Mouse (Mus musculus) kidney, postnatal 25 days (tissue): Measurements from ENCODE around the gene Gtpbp2.
A peak's percentile ranks its signal among the peaks of the same experiment; 100 is the strongest.

Source experiments
- DNase-seq, 2 experiments: peaks; one replicate each; pipeline ENCODE4 v3.0.0; 2021; ENCODE audit warnings: mixed read lengths in 2 of 2

Gtpbp2 gene

DNA sequence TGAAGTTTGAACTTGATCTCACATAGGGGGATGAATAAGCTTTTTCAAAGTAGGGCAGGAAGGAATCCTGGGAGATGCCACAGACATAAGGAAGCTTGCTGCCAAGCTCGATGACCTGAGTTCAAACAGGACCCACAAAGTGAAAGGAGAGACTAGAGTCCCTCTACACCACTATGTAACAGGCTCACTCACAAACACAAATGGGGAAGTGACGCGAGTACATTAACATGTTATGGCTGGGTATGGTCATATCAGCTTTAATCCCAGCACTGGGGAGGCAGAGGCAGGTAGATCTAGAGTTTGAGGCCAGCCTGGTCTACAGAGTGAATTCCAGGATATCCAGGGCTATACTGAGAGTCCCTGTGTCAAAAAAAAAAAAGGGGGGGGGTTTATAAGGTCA lies 6.5 kb upstream of the Gtpbp2 start:
- no peak for DNase-seq

GRCm38 (mm10) chr17:46156680-46157079 lies 4.2 kb upstream of the Gtpbp2 start:
- DNase-seq: no peak

- no peak for DNase-seq
Measured at GRCm38 (mm10) chr17:46157131-46157530, 3.7 kb upstream of the Gtpbp2 start.

- no peak for DNase-seq
Measured at GRCm38 (mm10) chr17:46159236-46159635, 1.6 kb upstream of the Gtpbp2 start.

DNA sequence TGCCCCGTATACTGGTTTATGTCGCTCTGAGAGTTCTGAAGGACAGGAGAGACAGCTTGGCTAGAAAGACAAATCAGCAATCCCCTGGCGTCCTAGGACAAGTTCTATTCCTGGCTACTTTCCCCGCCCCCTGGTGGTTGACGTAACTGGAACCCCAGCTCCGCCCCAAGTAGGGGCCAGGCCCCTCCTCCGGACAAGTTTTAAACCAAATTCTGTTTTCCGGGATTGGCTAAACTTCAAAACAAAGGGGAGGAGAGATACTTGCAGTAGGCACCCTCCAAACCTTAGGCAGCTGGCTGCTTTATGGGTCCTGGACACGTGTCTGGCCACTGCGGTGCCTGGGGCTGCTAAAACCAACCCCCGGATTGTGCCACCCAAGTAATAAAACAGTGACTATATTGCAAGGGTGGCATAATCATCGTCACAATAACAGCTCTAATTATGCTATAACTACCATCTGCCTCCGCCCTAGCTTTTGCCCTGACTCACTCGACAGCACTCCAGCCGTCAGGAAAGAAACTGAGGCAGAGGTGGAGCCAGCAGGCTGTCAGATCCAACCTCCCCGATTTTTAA lies 656 bp upstream of the Gtpbp2 start:
- DNase-seq: peak; percentile 96 to 98

- peak in 1 of 2 experiments; percentile 14 for DNase-seq
Measured at GRCm38 (mm10) chr17:46161179-46161578, 347 bp downstream of the Gtpbp2 start.

DNA sequence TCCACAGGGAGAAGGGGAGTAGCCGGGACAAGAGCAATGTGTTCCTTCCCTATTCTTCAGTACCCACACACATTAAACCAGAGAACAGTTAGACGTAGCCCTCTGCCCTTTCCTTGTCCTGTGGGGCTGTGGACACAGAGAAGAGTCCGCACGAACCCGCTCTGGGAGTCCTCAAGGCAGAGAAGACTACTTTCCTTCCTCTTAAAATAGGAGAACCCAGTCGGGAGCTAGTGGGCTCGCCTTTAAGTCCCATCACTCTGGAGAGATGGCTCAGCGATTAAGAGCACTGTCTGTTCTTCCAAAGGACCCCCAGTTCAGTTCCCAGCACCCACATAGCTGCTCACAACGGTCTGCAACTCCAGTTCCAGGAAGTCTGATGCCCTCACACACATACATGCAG lies 878 bp downstream of the Gtpbp2 start:
- no peak for DNase-seq

DNA sequence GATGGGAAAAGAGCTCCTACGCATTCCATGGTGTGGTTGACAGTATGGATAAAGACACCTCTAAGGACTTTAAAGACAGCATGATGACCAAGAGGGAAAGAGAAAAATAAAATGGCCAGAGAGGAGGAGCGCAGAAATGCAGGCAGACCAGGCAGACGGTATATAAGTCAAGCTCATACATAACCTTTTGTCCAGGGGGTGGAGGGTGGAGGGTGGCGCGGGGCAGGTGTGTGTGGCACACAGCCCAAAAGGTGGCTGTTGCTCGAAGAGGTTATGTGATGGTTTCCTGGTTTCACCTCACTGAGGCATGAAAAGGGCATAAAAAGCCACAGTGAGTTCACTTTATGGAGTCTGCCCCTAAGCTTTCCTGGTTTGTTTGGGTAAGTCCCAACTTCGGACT lies 1.7 kb downstream of the Gtpbp2 start:
- no peak for DNase-seq

- peak; percentile 61 to 76 for DNase-seq
Measured at GRCm38 (mm10) chr17:46162951-46163421, 2.2 kb downstream of the Gtpbp2 start.

GRCm38 (mm10) chr17:46164301-46164700 lies 3.5 kb downstream of the Gtpbp2 start:
- no peak for DNase-seq

- no peak for DNase-seq
Measured at GRCm38 (mm10) chr17:46164791-46165190, 4.0 kb downstream of the Gtpbp2 start.

DNA sequence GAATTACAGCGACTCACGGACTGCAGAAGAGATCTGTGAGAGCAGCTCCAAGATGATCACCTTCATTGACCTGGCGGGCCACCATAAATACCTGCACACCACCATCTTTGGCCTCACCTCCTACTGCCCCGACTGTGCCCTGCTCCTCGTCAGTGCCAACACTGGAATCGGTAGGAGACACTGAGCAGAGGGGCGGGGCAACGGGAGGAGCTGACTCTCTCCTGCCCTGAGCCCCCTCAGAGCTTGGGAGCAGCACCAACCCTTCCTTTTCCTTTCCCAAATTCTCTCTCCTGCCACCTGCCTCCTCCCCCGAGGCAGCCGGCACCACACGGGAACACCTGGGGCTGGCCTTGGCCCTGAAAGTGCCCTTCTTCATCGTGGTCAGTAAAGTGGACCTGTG lies 4.6 kb downstream of the Gtpbp2 start:
- DNase-seq: no peak

- DNase-seq: no peak
Measured at GRCm38 (mm10) chr17:46166270-46166669, 5.4 kb downstream of the Gtpbp2 start.

DNA sequence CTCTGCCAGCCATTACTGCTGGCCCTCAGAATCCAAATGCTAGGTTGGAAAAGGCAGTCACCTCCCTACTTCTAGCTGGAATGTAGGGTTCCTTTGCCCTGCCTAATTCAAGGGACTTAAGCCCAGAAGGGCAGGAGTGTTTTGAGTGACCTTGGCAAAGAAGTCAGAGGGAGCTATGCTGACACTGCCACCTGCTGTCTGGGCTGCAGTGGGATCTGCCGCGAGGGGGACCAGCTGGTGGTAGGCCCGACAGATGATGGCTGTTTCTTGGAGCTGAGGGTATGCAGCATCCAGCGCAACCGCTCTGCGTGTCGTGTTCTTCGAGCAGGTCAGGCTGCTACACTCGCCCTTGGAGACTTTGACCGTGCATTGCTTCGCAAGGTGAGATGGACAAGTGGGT lies 6.2 kb downstream of the Gtpbp2 start:
- peak in 1 of 2 experiments; percentile 36 for DNase-seq

GRCm38 (mm10) chr17:46168318-46168717 lies 7.5 kb downstream of the Gtpbp2 start:
- no peak for DNase-seq

DNA sequence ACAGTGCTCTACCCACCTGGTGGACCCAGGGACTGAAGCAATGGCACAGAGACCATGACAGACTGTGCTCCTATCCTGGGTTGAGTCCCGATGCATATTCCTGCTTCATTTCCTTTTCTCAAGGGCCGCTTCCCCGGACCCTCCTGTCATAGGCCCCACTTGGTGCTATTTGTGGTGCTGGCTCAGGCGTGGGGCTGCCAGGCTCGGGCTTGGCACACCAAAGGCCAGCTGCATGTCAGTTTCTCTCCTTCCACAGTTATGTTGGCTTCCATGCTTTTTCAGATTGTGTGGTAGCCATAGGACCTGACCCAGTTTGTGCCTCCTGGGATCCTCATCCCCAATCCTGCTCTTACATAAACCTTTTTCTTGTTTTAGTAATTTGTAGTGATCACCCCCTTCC lies 7.9 kb downstream of the Gtpbp2 start:
- no peak for DNase-seq

GRCm38 (mm10) chr17:46170538-46170937 lies 9.7 kb downstream of the Gtpbp2 start:
- DNase-seq: peak; percentile 40 to 60

DNA sequence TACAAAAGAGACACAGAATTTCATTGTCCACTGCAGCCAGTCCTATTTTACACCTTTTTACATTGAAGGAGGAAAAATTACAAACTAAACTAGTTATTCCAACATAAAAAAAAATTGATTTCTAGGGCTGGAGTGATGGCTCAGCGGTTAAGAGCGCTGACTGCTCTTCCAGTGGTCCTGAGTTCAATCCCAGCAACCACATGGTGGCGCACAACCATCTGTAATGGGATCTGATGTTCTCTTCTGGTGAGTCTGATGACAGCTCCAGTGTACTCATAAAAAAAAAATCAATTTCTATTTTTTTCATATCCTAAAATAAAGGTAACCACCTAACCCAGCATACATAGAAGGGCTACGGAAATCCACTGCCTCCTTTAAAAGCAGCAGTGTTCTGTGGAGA lies 21.4 kb downstream of the Gtpbp2 start:
- DNase-seq: peak; percentile 27 to 47

- DNase-seq: no peak
Measured at GRCm38 (mm10) chr17:46188829-46189228, 28.0 kb downstream of the Gtpbp2 start.

GRCm38 (mm10) chr17:46201151-46201550 lies 40.3 kb downstream of the Gtpbp2 start:
- no peak for DNase-seq

DNA sequence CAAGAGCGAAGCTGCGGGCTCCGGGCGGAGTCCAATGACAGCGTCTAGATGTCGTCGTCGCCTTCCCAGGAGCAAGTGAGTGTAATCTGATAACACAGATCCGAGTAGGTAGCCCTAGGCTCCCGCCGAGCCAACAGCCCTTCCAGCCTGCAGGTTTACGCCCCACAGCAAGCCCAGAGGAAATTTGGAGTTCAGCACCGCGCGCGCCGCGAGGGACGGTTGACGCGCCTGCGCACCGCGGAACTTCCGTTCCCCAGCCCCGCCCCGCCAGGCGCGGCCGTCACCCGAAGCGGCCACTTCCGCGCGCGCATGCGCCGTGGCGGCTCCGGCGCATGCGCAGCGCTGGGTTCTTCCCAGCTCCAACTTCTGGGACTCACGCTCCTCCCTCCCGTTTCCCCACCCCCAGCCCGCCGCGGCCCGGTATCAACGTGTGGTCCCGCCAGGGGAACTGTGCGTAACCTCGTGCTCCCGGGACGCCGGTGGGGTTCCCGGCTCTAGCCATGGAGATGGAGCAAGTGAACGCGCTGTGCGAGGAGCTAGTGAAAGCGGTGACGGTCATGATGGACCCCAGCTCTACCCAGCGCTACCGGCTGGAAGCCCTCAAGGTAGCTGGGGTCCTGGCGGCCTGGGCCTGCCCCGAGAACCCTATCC lies 41.7 kb downstream of the Gtpbp2 start, which contains the start of the genes Polh and Xpo5:
Gene Polh, minus strand, starts transcription at position 225 of the 651 bp plus-strand sequence.
Gene Xpo5, plus strand, starts transcription at position 362 of the 651 bp plus-strand sequence.
- DNase-seq: peak; percentile 88 to 95

DNA sequence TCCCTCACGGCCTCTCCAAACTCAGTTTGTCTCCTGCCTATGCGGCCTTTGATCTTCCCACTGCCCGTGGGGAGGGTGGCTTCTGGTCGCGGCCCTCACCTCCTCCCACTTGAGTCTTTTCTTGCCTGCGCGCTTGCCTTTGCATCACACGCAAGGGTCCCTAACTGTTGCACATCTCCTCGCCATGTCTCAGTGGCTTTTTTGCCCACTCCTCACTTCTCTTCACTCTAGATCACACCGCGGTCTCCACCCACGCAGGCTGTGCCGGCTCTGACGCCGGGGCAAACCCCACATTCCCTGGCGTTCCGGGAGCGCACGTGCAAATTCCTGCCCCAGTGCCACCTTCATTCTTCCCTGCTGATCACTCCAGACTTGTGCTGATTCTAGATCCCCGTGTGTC lies 42.2 kb downstream of the Gtpbp2 start:
- peak; percentile 36 to 66 for DNase-seq

DNA sequence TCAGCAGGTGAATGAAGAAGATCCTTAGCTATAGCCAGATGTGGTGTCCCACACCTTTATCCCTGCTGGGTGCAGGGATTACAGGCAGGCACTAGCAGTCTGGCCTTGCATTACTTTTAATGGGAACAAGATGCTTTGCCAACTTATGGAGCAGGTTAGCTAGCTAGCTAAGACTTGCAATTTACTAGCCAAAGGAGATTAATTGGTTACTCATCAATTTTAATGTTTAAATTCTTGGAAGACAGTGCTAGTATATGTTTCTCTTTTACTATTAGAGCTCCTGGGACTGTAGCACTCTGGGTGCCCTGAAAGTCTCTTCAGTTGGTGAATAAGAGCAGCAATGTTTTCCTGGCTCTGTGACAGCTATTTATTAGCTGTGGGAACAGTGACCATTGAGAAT lies 45.8 kb downstream of the Gtpbp2 start:
- peak in 1 of 2 experiments; percentile 6 for DNase-seq

DNA sequence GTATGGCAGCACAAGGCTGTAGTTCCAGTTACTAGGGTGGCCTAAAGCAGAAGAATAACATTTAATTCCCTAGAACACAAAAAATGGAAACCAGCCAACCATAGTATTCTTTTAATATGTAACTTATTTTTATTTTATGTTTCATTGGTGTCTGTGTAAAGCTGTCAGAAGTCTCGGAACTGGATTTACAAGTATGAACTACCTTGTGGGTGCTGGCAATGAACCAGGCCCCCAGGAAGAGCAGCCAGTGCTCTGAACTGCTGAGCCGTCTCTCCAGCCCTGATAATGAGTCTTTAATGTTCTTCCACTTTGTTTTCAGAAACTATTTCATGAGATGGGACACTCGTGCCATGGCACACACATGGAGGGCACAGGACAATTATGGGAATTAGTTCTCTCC lies 49.7 kb downstream of the Gtpbp2 start:
- DNase-seq: peak; percentile 13 to 52
